ENCODE assay signal across 24 mouse cellular contexts in the genomic region with DNA sequence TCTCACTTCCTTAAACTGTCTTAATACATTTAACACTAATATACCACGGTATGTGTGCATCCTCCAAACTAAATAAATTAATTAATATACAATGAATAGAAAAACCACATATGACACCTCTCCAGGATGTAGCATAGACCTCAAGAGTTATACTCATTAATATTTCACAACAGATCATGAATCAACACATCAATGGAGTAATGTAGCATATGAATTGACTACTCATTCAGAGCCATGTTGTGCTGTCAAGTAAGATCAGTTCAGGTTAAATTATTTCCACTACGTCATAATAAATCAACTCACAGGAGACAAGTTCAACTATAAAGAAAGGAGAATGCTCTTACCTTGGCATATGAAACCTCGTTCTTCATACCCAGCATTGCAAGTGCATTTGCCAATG.
"Had no signal": no experiment of that assay in that cellular context is flagged by ENCODE, and none has a peak within 500 bp of the region (broad histone marks: within the 10 kb centered on the region; RNA-seq: fewer than 3 reads in every experiment).

No protein-coding gene starts in this region.

- H3K4me3 ChIP-seq: gastrocnemius, adult 2 months; heart, embryonic 10.5 days; heart, embryonic 12.5 days; hindbrain, embryonic 10.5 days; intestine, embryonic 15.5 days; kidney, embryonic 15.5 days; limb, embryonic 13.5 days; limb, embryonic 15.5 days; liver, embryonic 12.5 days had no signal

- H3K36me3 ChIP-seq: heart, embryonic 10.5 days; heart, embryonic 12.5 days; hindbrain, embryonic 10.5 days; intestine, embryonic 15.5 days; kidney, embryonic 15.5 days; limb, embryonic 13.5 days; limb, embryonic 15.5 days; liver, embryonic 12.5 days had no signal

- H3K27me3 ChIP-seq: heart, embryonic 12.5 days; intestine, embryonic 15.5 days; kidney, embryonic 15.5 days; limb, embryonic 13.5 days; limb, embryonic 15.5 days; liver, embryonic 12.5 days had no signal

- H3K4me2 ChIP-seq: heart, embryonic 12.5 days; hindbrain, embryonic 14.5 days; intestine, embryonic 15.5 days; kidney, embryonic 15.5 days; limb, embryonic 13.5 days; limb, embryonic 15.5 days; liver, embryonic 12.5 days had no signal

- H3K9ac ChIP-seq: heart, embryonic 12.5 days; hindbrain, embryonic 14.5 days; intestine, embryonic 15.5 days; kidney, embryonic 15.5 days; limb, embryonic 13.5 days; limb, embryonic 15.5 days; liver, embryonic 12.5 days; liver, embryonic 14.5 days had no signal

- H3K27ac ChIP-seq: gastrocnemius, adult 2 months; heart, embryonic 10.5 days; hindbrain, embryonic 10.5 days; hindbrain, embryonic 14.5 days; intestine, embryonic 15.5 days; kidney, embryonic 15.5 days; kidney, postnatal 0 days; limb, embryonic 13.5 days; limb, embryonic 15.5 days; liver, embryonic 12.5 days; liver, embryonic 14.5 days had no signal

- DNase-seq: gastrocnemius, adult 2 months; gastrocnemius, postnatal 10 days; gastrocnemius, postnatal 25 days; heart, adult 18-20 months; heart, postnatal 10 days; heart, postnatal 4 days; kidney, adult 18-20 months; kidney, adult 8-10 months; kidney, postnatal 14 days; kidney, postnatal 36 days; left cerebral cortex, postnatal 4 days had no signal

- ATAC-seq: inflammation-experienced regulatory T-cells, adult 6 months; intestine, embryonic 15.5 days; intestine, postnatal 0 days; liver, embryonic 12.5 days had no signal

- H3K9me3 ChIP-seq: heart, embryonic 10.5 days; hindbrain, embryonic 10.5 days; intestine, embryonic 15.5 days; kidney, embryonic 15.5 days; limb, embryonic 13.5 days; limb, embryonic 15.5 days; liver, embryonic 12.5 days had no signal

- H3K4me1 ChIP-seq: heart, embryonic 10.5 days; heart, embryonic 12.5 days; hindbrain, embryonic 10.5 days; intestine, embryonic 15.5 days; kidney, embryonic 15.5 days; limb, embryonic 13.5 days; limb, embryonic 15.5 days; liver, embryonic 12.5 days had no signal
